Mouse (Mus musculus) myocyte (in vitro differentiated cells): ENCODE data around the gene Cmtm4. TPM values are rescaled to one million over a fixed set of nuclear protein-coding genes. Genes with fewer than 3 reads are reported as not detected.

Experiments used
- H3K27me3 ChIP-seq: one replicate; pipeline ENCODE4 v1.6.1; 2011; ENCODE audit not compliant: control insufficient read depth, insufficient read depth, insufficient read length
- H3K36me3 ChIP-seq: one replicate; pipeline ENCODE4 v1.6.1; 2011; ENCODE audit not compliant: control insufficient read depth, insufficient read depth
- H3K4me2 ChIP-seq: one replicate; pipeline ENCODE4 v1.6.1; 2011; ENCODE audit warnings: low read depth, control low read depth
- H3K4me3 ChIP-seq: one replicate; pipeline ENCODE4 v1.5.1; 2011; ENCODE audit warnings: mild to moderate bottlenecking, control low read depth, moderate library complexity
- H3K79me2 ChIP-seq: one replicate; pipeline ENCODE4 v1.6.1; 2011; ENCODE audit not compliant: control insufficient read depth, insufficient read depth
- H3ac ChIP-seq: one replicate; pipeline ENCODE4 v1.6.1; 2011; ENCODE audit not compliant: control insufficient read depth, insufficient read length
- CEBPB ChIP-seq: IDR thresholded peaks from 2 replicates; pipeline ENCODE4 v1.6.1; 2011; ENCODE audit warnings: mild to moderate bottlenecking, moderate library complexity; ENCODE audit not compliant: poor library complexity, insufficient read depth, severe bottlenecking
- E2F4 ChIP-seq: IDR thresholded peaks from one replicate; pipeline ENCODE4 v1.6.1; 2011; ENCODE audit warnings: mild to moderate bottlenecking, control low read depth, moderate library complexity; ENCODE audit not compliant: insufficient read depth
- MAX ChIP-seq: IDR thresholded peaks from one replicate; pipeline ENCODE4 v1.6.1; 2011; ENCODE audit warnings: low read depth, mild to moderate bottlenecking, control low read depth
- MYOD1 ChIP-seq, 3 experiments: IDR thresholded peaks; one replicate each; pipeline ENCODE4 v1.6.1; 2011; ENCODE audit warnings: control low read depth in 2 of 3, low read depth in 2 of 3, mild to moderate bottlenecking in 2 of 3, moderate library complexity in 1 of 3; ENCODE audit not compliant: insufficient read length in 2 of 3, control insufficient read depth in 1 of 3
- MYOG ChIP-seq, 3 experiments: IDR thresholded peaks; one replicate each; pipeline ENCODE4 v1.6.1; 2011; ENCODE audit warnings: control low read depth in 2 of 3, low read depth in 2 of 3, mild to moderate bottlenecking in 2 of 3; ENCODE audit not compliant: insufficient read length in 2 of 3, control insufficient read depth in 1 of 3, insufficient read depth in 1 of 3
- POLR2A ChIP-seq: IDR thresholded peaks from one replicate; pipeline ENCODE4 v1.6.1; 2011; ENCODE audit warnings: low read depth, mild to moderate bottlenecking, control low read depth, moderate library complexity; ENCODE audit not compliant: insufficient read length
- POLR2AphosphoS2 ChIP-seq: IDR thresholded peaks from one replicate; pipeline ENCODE4 v1.6.1; 2011; ENCODE audit warnings: low read depth, control low read depth; ENCODE audit not compliant: insufficient read length
- REST ChIP-seq: IDR thresholded peaks from one replicate; pipeline ENCODE4 v1.6.1; 2011; ENCODE audit warnings: mild to moderate bottlenecking, control low read depth, moderate library complexity; ENCODE audit not compliant: insufficient read depth, insufficient read length
- SRF ChIP-seq: IDR thresholded peaks from one replicate; pipeline ENCODE4 v1.6.1; 2011; ENCODE audit warnings: low read depth; ENCODE audit not compliant: control insufficient read depth, insufficient read length
- TCF12 ChIP-seq: IDR thresholded peaks from one replicate; pipeline ENCODE4 v1.6.1; 2011; ENCODE audit warnings: mild to moderate bottlenecking, control low read depth; ENCODE audit not compliant: poor library complexity, insufficient read depth, severe bottlenecking
- TCF3 ChIP-seq: IDR thresholded peaks from one replicate; pipeline ENCODE4 v1.6.1; 2011; ENCODE audit warnings: low read depth, control low read depth; ENCODE audit not compliant: insufficient read length
- USF1 ChIP-seq: IDR thresholded peaks from one replicate; pipeline ENCODE4 v1.6.1; 2011; ENCODE audit warnings: low read depth, mild to moderate bottlenecking, control low read depth, moderate library complexity
- polyA plus RNA-seq: library from polyadenylated mRNA; unstranded; fragments of >200 nt; fragmentation: generic; extraction: Trizol; gene quantifications from one replicate; pipeline ENCODE4 v1.2.1, GENCODE M21; 2012; ENCODE audit warnings: missing spikeins

The Cmtm4 gene
- polyA plus RNA-seq, 1 experiment, result 5.5 TPM

- H3K4me3 ChIP-seq, result no peak overlapping the region
- no peak overlapping the region for H3K4me2 ChIP-seq
- no peaks in the 10 kb centered on the region for H3K27me3 ChIP-seq
- H3ac ChIP-seq, result no peak overlapping the region
- peaks cover 5% of the 10 kb centered on the region for H3K79me2 ChIP-seq
- no peak for TF ChIP-seq TCF3
- TF ChIP-seq USF1, result no peak
- TF ChIP-seq TCF12, result no peak
- no peak for TF ChIP-seq MAX
- no peak for TF ChIP-seq MYOD1 (IDR thresholded peaks at IDR 0.05; ENCODE audit: control insufficient read depth in 1 of 3, insufficient read length in 2 of 3, low read depth in 2 of 3)
- TF ChIP-seq POLR2A, result no peak
- TF ChIP-seq MYOG (IDR thresholded peaks at IDR 0.05; ENCODE audit: control insufficient read depth in 1 of 3, insufficient read depth in 1 of 3, insufficient read length in 2 of 3, low read depth in 2 of 3), result no peak
- no peak for TF ChIP-seq CEBPB
- no peak for TF ChIP-seq REST
- no peak for TF ChIP-seq POLR2AphosphoS2
- no peak for TF ChIP-seq E2F4
- TF ChIP-seq SRF, result no peak
- H3K36me3 ChIP-seq, result no peaks in the 10 kb centered on the region
These were observed 16.2 kb downstream of the Cmtm4 start for GRCm38 (mm10) chr8:104379301-104379836.

GRCm38 (mm10) chr8:104376669-104377068 lies 18.9 kb downstream of the Cmtm4 start:
- Histone ChIP-seq H3K27me3 (no peaks in the 10 kb centered on the region), H3K4me2 (no peak overlapping the region), H3K36me3 (no peaks in the 10 kb centered on the region), H3K4me3 (no peak overlapping the region), H3K79me2 (no peaks in the 10 kb centered on the region), H3ac (no peak overlapping the region)
- no peak for TF ChIP-seq E2F4
- no peak for TF ChIP-seq USF1
- TF ChIP-seq MYOD1 (IDR thresholded peaks at IDR 0.05; ENCODE audit: control insufficient read depth in 1 of 3, insufficient read length in 2 of 3, low read depth in 2 of 3), result no peak
- TF ChIP-seq POLR2AphosphoS2, result no peak
- TF ChIP-seq SRF, result no peak
- TF ChIP-seq REST, result no peak
- no peak for TF ChIP-seq MAX
- no peak for TF ChIP-seq CEBPB
- no peak for TF ChIP-seq POLR2A
- TF ChIP-seq MYOG (IDR thresholded peaks at IDR 0.05; ENCODE audit: control insufficient read depth in 1 of 3, insufficient read depth in 1 of 3, insufficient read length in 2 of 3, low read depth in 2 of 3), result no peak

- Histone ChIP-seq H3K27me3 (no peaks in the 10 kb centered on the region), H3K79me2 (no peaks in the 10 kb centered on the region), H3K36me3 (no peaks in the 10 kb centered on the region), H3K4me2 (peak overlapping the region; percentile 6), H3K4me3 (no peak overlapping the region), H3ac (no peak overlapping the region)
- TF ChIP-seq MYOD1 (IDR thresholded peaks at IDR 0.05; ENCODE audit: control insufficient read depth in 1 of 3, insufficient read length in 2 of 3, low read depth in 2 of 3) (peak in 1 of 3 experiments; percentile 2), SRF (no peak)
These were observed 19.6 kb downstream of the Cmtm4 start for GRCm38 (mm10) chr8:104375959-104376358.

GRCm38 (mm10) chr8:104374864-104375846 lies 20.5 kb downstream of the Cmtm4 start:
- Histone ChIP-seq H3K4me2 (peak overlapping the region; percentile 40), H3K4me3 (no peak overlapping the region)
- no peak for TF ChIP-seq TCF12
- no peak for TF ChIP-seq MYOG (IDR thresholded peaks at IDR 0.05; ENCODE audit: control insufficient read depth in 1 of 3, insufficient read depth in 1 of 3, insufficient read length in 2 of 3, low read depth in 2 of 3)
- TF ChIP-seq REST, result no peak
- no peak for TF ChIP-seq MYOD1 (IDR thresholded peaks at IDR 0.05; ENCODE audit: control insufficient read depth in 1 of 3, insufficient read length in 2 of 3, low read depth in 2 of 3)
- no peak for TF ChIP-seq POLR2AphosphoS2
- TF ChIP-seq TCF3, result no peak

GRCm38 (mm10) chr8:104374269-104374668 lies 21.3 kb downstream of the Cmtm4 start:
- no peak overlapping the region for H3K4me2 ChIP-seq
- H3ac ChIP-seq, result no peak overlapping the region
- H3K27me3 ChIP-seq, result no peaks in the 10 kb centered on the region
- H3K36me3 ChIP-seq, result no peaks in the 10 kb centered on the region
- H3K4me3 ChIP-seq, result no peak overlapping the region
- H3K79me2 ChIP-seq, result no peaks in the 10 kb centered on the region
- no peak for TF ChIP-seq TCF12
- no peak for TF ChIP-seq REST
- TF ChIP-seq POLR2AphosphoS2, result no peak
- TF ChIP-seq POLR2A, result no peak
- TF ChIP-seq MYOD1 (IDR thresholded peaks at IDR 0.05; ENCODE audit: control insufficient read depth in 1 of 3, insufficient read length in 2 of 3, low read depth in 2 of 3), result no peak
- TF ChIP-seq USF1, result no peak
- no peak for TF ChIP-seq E2F4
- TF ChIP-seq CEBPB, result no peak
- TF ChIP-seq TCF3, result no peak
- no peak for TF ChIP-seq MYOG (IDR thresholded peaks at IDR 0.05; ENCODE audit: control insufficient read depth in 1 of 3, insufficient read depth in 1 of 3, insufficient read length in 2 of 3, low read depth in 2 of 3)
- TF ChIP-seq SRF, result no peak
- TF ChIP-seq MAX, result no peak

More at GRCm38 (mm10) chr8:104374864-104375846, 20.5 kb downstream of the Cmtm4 start:
- H3K27me3 ChIP-seq, result no peaks in the 10 kb centered on the region
- H3ac ChIP-seq, result no peak overlapping the region
- H3K79me2 ChIP-seq, result no peaks in the 10 kb centered on the region
- H3K36me3 ChIP-seq, result no peaks in the 10 kb centered on the region
